Mouse (Mus musculus) myocyte (in vitro differentiated cells): ENCODE data around the gene P2rx4. TPM values are rescaled to one million over a fixed set of nuclear protein-coding genes. Genes with fewer than 3 reads are reported as not detected.

Experiments used
- H3K27me3 ChIP-seq: one replicate; pipeline ENCODE4 v1.6.1; 2011; ENCODE audit not compliant: control insufficient read depth, insufficient read depth, insufficient read length
- H3K36me3 ChIP-seq: one replicate; pipeline ENCODE4 v1.6.1; 2011; ENCODE audit not compliant: control insufficient read depth, insufficient read depth
- H3K4me2 ChIP-seq: one replicate; pipeline ENCODE4 v1.6.1; 2011; ENCODE audit warnings: low read depth, control low read depth
- H3K4me3 ChIP-seq: one replicate; pipeline ENCODE4 v1.5.1; 2011; ENCODE audit warnings: mild to moderate bottlenecking, control low read depth, moderate library complexity
- H3K79me2 ChIP-seq: one replicate; pipeline ENCODE4 v1.6.1; 2011; ENCODE audit not compliant: control insufficient read depth, insufficient read depth
- H3ac ChIP-seq: one replicate; pipeline ENCODE4 v1.6.1; 2011; ENCODE audit not compliant: control insufficient read depth, insufficient read length
- CEBPB ChIP-seq: IDR thresholded peaks from 2 replicates; pipeline ENCODE4 v1.6.1; 2011; ENCODE audit warnings: mild to moderate bottlenecking, moderate library complexity; ENCODE audit not compliant: poor library complexity, insufficient read depth, severe bottlenecking
- E2F4 ChIP-seq: IDR thresholded peaks from one replicate; pipeline ENCODE4 v1.6.1; 2011; ENCODE audit warnings: mild to moderate bottlenecking, control low read depth, moderate library complexity; ENCODE audit not compliant: insufficient read depth
- MAX ChIP-seq: IDR thresholded peaks from one replicate; pipeline ENCODE4 v1.6.1; 2011; ENCODE audit warnings: low read depth, mild to moderate bottlenecking, control low read depth
- MYOD1 ChIP-seq, 3 experiments: IDR thresholded peaks; one replicate each; pipeline ENCODE4 v1.6.1; 2011; ENCODE audit warnings: control low read depth in 2 of 3, low read depth in 2 of 3, mild to moderate bottlenecking in 2 of 3, moderate library complexity in 1 of 3; ENCODE audit not compliant: insufficient read length in 2 of 3, control insufficient read depth in 1 of 3
- MYOG ChIP-seq, 3 experiments: IDR thresholded peaks; one replicate each; pipeline ENCODE4 v1.6.1; 2011; ENCODE audit warnings: control low read depth in 2 of 3, low read depth in 2 of 3, mild to moderate bottlenecking in 2 of 3; ENCODE audit not compliant: insufficient read length in 2 of 3, control insufficient read depth in 1 of 3, insufficient read depth in 1 of 3
- POLR2A ChIP-seq: IDR thresholded peaks from one replicate; pipeline ENCODE4 v1.6.1; 2011; ENCODE audit warnings: low read depth, mild to moderate bottlenecking, control low read depth, moderate library complexity; ENCODE audit not compliant: insufficient read length
- POLR2AphosphoS2 ChIP-seq: IDR thresholded peaks from one replicate; pipeline ENCODE4 v1.6.1; 2011; ENCODE audit warnings: low read depth, control low read depth; ENCODE audit not compliant: insufficient read length
- REST ChIP-seq: IDR thresholded peaks from one replicate; pipeline ENCODE4 v1.6.1; 2011; ENCODE audit warnings: mild to moderate bottlenecking, control low read depth, moderate library complexity; ENCODE audit not compliant: insufficient read depth, insufficient read length
- SRF ChIP-seq: IDR thresholded peaks from one replicate; pipeline ENCODE4 v1.6.1; 2011; ENCODE audit warnings: low read depth; ENCODE audit not compliant: control insufficient read depth, insufficient read length
- TCF12 ChIP-seq: IDR thresholded peaks from one replicate; pipeline ENCODE4 v1.6.1; 2011; ENCODE audit warnings: mild to moderate bottlenecking, control low read depth; ENCODE audit not compliant: poor library complexity, insufficient read depth, severe bottlenecking
- TCF3 ChIP-seq: IDR thresholded peaks from one replicate; pipeline ENCODE4 v1.6.1; 2011; ENCODE audit warnings: low read depth, control low read depth; ENCODE audit not compliant: insufficient read length
- USF1 ChIP-seq: IDR thresholded peaks from one replicate; pipeline ENCODE4 v1.6.1; 2011; ENCODE audit warnings: low read depth, mild to moderate bottlenecking, control low read depth, moderate library complexity
- polyA plus RNA-seq: library from polyadenylated mRNA; unstranded; fragments of >200 nt; fragmentation: generic; extraction: Trizol; gene quantifications from one replicate; pipeline ENCODE4 v1.2.1, GENCODE M21; 2012; ENCODE audit warnings: missing spikeins

P2rx4 gene
- polyA plus RNA-seq, 1 experiment, result 23.2 TPM

DNA sequence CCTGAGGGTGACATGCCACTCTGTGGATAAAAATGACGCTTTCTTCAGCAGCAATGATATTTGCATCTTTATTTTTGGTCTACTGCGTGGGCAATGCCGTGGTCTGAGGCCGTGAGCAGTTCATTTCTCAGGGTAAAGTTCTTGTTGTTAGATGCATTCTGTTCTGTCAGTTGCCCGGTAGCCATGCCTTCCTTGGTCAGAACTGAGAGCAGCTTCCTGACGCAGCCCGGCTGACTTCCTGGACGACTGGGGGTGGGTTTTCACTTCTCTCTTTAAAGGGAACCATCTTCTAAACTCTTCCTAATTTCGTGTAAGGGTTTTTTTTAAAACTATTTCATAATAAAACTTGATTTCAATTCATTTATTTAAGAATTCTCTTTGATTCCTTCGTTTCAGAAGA is 23.4 kb upstream of the P2rx4 start:
- H3K27me3 ChIP-seq, result no peaks in the 10 kb centered on the region
- TF ChIP-seq MYOD1 (IDR thresholded peaks at IDR 0.05; ENCODE audit: control insufficient read depth in 1 of 3, insufficient read length in 2 of 3, low read depth in 2 of 3), result no peak
- no peak for TF ChIP-seq POLR2A
- no peak for TF ChIP-seq E2F4
- TF ChIP-seq SRF, result no peak
- TF ChIP-seq MYOG (IDR thresholded peaks at IDR 0.05; ENCODE audit: control insufficient read depth in 1 of 3, insufficient read depth in 1 of 3, insufficient read length in 2 of 3, low read depth in 2 of 3), result no peak
- TF ChIP-seq TCF3, result no peak
- no peak for TF ChIP-seq MAX
- no peak for TF ChIP-seq USF1
- no peak for TF ChIP-seq TCF12
- TF ChIP-seq POLR2AphosphoS2, result no peak
- no peak for TF ChIP-seq CEBPB
- no peak for TF ChIP-seq REST
- H3K36me3 ChIP-seq, result no peaks in the 10 kb centered on the region
- no peak overlapping the region for H3K4me3 ChIP-seq
- no peaks in the 10 kb centered on the region for H3K79me2 ChIP-seq
- H3ac ChIP-seq, result no peak overlapping the region
- H3K4me2 ChIP-seq, result no peak overlapping the region

DNA sequence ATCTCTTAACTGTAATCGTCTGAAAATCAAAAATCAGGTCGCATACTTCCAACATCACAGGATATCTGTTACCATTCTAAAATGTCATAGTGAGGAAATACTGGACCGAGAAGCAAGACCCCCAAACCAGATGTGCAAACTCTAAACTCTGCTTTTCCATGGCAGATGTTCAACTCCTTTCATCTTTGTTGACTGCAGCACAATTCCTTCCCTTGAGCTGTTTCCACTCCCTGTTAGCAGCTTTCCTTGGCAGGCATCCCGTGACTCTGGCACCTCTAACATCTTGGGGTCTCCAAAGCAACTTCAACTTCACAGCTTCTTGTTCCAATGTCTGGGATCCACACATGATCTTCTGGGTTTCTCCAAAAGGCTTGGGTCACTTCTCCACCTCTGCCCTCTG is 20.0 kb upstream of the P2rx4 start:
- Histone ChIP-seq H3K4me2 (no peak overlapping the region), H3K27me3 (peaks cover 5% of the 10 kb centered on the region), H3ac (no peak overlapping the region), H3K4me3 (no peak overlapping the region), H3K79me2 (no peaks in the 10 kb centered on the region), H3K36me3 (no peaks in the 10 kb centered on the region)
- TF ChIP-seq POLR2A, result no peak
- TF ChIP-seq TCF3, result no peak
- no peak for TF ChIP-seq E2F4
- no peak for TF ChIP-seq MAX
- no peak for TF ChIP-seq SRF
- no peak for TF ChIP-seq MYOG (IDR thresholded peaks at IDR 0.05; ENCODE audit: control insufficient read depth in 1 of 3, insufficient read depth in 1 of 3, insufficient read length in 2 of 3, low read depth in 2 of 3)
- no peak for TF ChIP-seq TCF12
- no peak for TF ChIP-seq POLR2AphosphoS2
- no peak for TF ChIP-seq MYOD1 (IDR thresholded peaks at IDR 0.05; ENCODE audit: control insufficient read depth in 1 of 3, insufficient read length in 2 of 3, low read depth in 2 of 3)
- TF ChIP-seq REST, result no peak

DNA sequence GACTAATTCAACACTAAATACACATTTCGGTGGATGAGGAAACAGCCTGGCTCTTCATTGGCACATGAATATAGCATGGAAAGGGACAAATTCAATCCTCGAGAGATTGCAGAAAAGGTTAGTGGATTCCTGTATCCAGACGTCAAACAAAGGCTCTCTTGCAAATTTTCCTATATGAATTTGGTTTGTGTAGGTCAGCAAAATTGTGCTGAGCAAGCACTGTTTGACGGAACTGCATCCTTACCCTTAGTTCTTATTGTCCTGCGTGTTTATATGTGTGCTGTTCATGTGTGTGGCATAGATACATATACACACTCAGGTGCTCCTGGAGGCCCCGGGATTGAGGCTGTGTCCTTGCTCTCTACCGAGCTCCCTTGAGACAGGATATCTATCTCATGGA is 18.2 kb upstream of the P2rx4 start:
- peaks cover 5% of the 10 kb centered on the region for H3K27me3 ChIP-seq
- no peak overlapping the region for H3K4me3 ChIP-seq
- H3ac ChIP-seq, result no peak overlapping the region
- no peaks in the 10 kb centered on the region for H3K36me3 ChIP-seq
- TF ChIP-seq MAX (no peak), E2F4 (no peak), CEBPB (no peak), TCF3 (no peak), TCF12 (no peak), REST (no peak), MYOD1 (IDR thresholded peaks at IDR 0.05; ENCODE audit: control insufficient read depth in 1 of 3, insufficient read length in 2 of 3, low read depth in 2 of 3) (no peak), MYOG (IDR thresholded peaks at IDR 0.05; ENCODE audit: control insufficient read depth in 1 of 3, insufficient read depth in 1 of 3, insufficient read length in 2 of 3, low read depth in 2 of 3) (no peak), USF1 (no peak), POLR2A (no peak), SRF (no peak), POLR2AphosphoS2 (no peak)
- H3K4me2 ChIP-seq, result no peak overlapping the region
- H3K79me2 ChIP-seq, result no peaks in the 10 kb centered on the region

DNA sequence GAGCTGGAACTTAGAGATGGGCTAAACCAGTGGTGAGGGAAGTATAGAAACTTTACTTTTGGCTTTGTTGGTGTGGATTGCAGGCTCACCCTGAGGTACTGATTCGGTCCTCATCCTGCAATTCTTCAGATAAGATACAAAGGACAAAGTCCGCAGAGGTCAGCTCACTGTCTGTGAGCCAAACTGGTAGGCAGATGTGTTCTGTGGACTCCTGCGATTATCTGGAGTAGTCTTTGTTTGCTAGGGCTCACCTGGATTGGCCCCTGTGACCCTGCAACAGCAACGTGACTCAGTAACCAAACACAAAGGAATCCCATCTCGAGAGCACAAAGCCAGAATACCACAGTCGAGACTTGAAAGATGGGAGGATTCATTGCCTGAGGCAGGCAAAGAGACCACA is 16.9 kb upstream of the P2rx4 start:
- H3ac ChIP-seq, result no peak overlapping the region
- peaks cover 5% of the 10 kb centered on the region for H3K27me3 ChIP-seq
- no peaks in the 10 kb centered on the region for H3K79me2 ChIP-seq
- no peak for TF ChIP-seq POLR2AphosphoS2
- TF ChIP-seq TCF3, result no peak
- TF ChIP-seq CEBPB, result no peak
- TF ChIP-seq POLR2A, result no peak
- TF ChIP-seq MAX, result no peak
- TF ChIP-seq REST, result no peak
- no peak for TF ChIP-seq USF1
- TF ChIP-seq MYOG (IDR thresholded peaks at IDR 0.05; ENCODE audit: control insufficient read depth in 1 of 3, insufficient read depth in 1 of 3, insufficient read length in 2 of 3, low read depth in 2 of 3), result no peak
- no peak for TF ChIP-seq TCF12
- no peak for TF ChIP-seq SRF
- no peak for TF ChIP-seq MYOD1 (IDR thresholded peaks at IDR 0.05; ENCODE audit: control insufficient read depth in 1 of 3, insufficient read length in 2 of 3, low read depth in 2 of 3)
- no peak for TF ChIP-seq E2F4
- no peaks in the 10 kb centered on the region for H3K36me3 ChIP-seq
- H3K4me2 ChIP-seq, result no peak overlapping the region
- no peak overlapping the region for H3K4me3 ChIP-seq
